Mouse (Mus musculus) brain, embryonic 14.5 days (tissue): ENCODE measurements around the gene Utp20.

ENCODE experiments used
- CTCF ChIP-seq: fragments of 200-500 bp; IDR thresholded peaks from 2 replicates; pipeline ENCODE4 v1.5.1; 2012; ENCODE audit warnings: inconsistent platforms, mild to moderate bottlenecking, moderate library complexity, borderline replicate concordance; ENCODE audit not compliant: insufficient read depth, insufficient read length; ENCODE audit errors: extremely low read depth
- POLR2A ChIP-seq: fragments of 200-500 bp; IDR thresholded peaks from 2 replicates; pipeline ENCODE4 v1.6.1; 2012; ENCODE audit warnings: mild to moderate bottlenecking, inconsistent platforms, borderline replicate concordance; ENCODE audit not compliant: poor library complexity, insufficient read depth, insufficient read length, severe bottlenecking; ENCODE audit errors: extremely low read depth

DNA sequence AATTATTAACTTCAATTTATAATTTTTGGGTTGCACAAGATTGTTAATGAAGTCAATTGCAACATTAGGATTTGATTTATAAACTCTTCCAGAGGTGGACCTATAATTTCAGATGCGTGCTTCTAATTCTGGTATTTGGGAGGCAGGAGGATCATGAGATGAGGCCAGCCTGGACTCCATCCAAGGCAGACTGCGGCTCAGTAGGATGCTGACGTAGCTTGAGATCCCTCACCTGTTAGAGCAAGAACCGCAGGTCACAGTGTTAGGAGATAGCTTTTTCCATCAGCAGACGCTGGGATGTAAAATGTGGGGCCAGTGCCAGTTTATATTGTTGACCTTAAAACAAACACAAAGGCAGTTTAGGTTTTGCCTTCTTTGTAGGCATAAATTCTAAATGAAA is 85.8 kb downstream of the Utp20 start:
- TF ChIP-seq POLR2A, result no peak
- TF ChIP-seq CTCF, result no peak
